Mouse (Mus musculus): Measurements from ENCODE around the gene Sel1l.

Sel1l gene

GRCm38 (mm10) chr12:91778211-91779003 lies 70.5 kb downstream of the Sel1l start:
- DNase-seq = peak in 1 of 2 experiments; percentile 23

GRCm38 (mm10) chr12:91776342-91776741 lies 72.6 kb downstream of the Sel1l start:
- DNase-seq = no peak

- DNase-seq = no peak
Observed at GRCm38 (mm10) chr12:91774811-91775284, 74.1 kb downstream of the Sel1l start.

GRCm38 (mm10) chr12:91768871-91769270 lies 80.1 kb downstream of the Sel1l start:
- no peak for DNase-seq

GRCm38 (mm10) chr12:91768176-91768575 lies 80.8 kb downstream of the Sel1l start:
- no peak for DNase-seq

GRCm38 (mm10) chr12:91766338-91767107 lies 82.4 kb downstream of the Sel1l start:
- peak; percentile 71 to 72 for DNase-seq

GRCm38 (mm10) chr12:91765504-91765903 lies 83.5 kb downstream of the Sel1l start:
- DNase-seq = peak; percentile 71 to 72

GRCm38 (mm10) chr12:91765054-91765453 lies 83.9 kb downstream of the Sel1l start:
- no peak for DNase-seq

GRCm38 (mm10) chr12:91764471-91764870 lies 84.5 kb downstream of the Sel1l start:
- DNase-seq = no peak

GRCm38 (mm10) chr12:91759836-91760235 lies 89.1 kb downstream of the Sel1l start:
- no peak for DNase-seq

GRCm38 (mm10) chr12:91757854-91758562 lies 90.9 kb downstream of the Sel1l start:
- no peak for DNase-seq

GRCm38 (mm10) chr12:91756562-91757166 lies 92.3 kb downstream of the Sel1l start:
- peak; percentile 61 to 66 for DNase-seq
